In genomic region chr12:84847480-84847879, GRCm38 (mm10) we compare ENCODE assay signal across 10 mouse cellular contexts. TPM values are rescaled to one million over a fixed set of nuclear protein-coding genes. Genes with fewer than 3 reads are reported as not detected.
DNase-seq lines count a peak whose midpoint lies in the region; ATAC-seq and TF ChIP-seq lines count a peak whose summit lies in the region.
"Had no signal": no experiment of that assay in that cellular context is flagged by ENCODE, and none has a peak within 500 bp of the region (broad histone marks: within the 10 kb centered on the region; RNA-seq: fewer than 3 reads in every experiment).

No protein-coding gene starts in this region.

- no peak overlapping the region for H3K4me3 ChIP-seq in heart, embryonic 10.5 days
- peak overlapping the region; percentile 5 for H3K4me3 ChIP-seq in myocyte
- no peak overlapping the region for H3K4me3 ChIP-seq in forebrain, embryonic 14.5 days (ENCODE audit: low read depth, low read length)
- H3K4me3 ChIP-seq in hindbrain, postnatal 0 days (ENCODE audit: low read length) = no peak overlapping the region
- H3K4me3 ChIP-seq: forebrain, embryonic 12.5 days had no signal

- H3K4me1 ChIP-seq in heart, embryonic 10.5 days = peaks cover 34% of the 10 kb centered on the region
- no peaks in the 10 kb centered on the region for H3K4me1 ChIP-seq in forebrain, embryonic 14.5 days (ENCODE audit: control insufficient read depth, insufficient read depth, low read length)
- H3K4me1 ChIP-seq in hindbrain, postnatal 0 days (ENCODE audit: insufficient read depth, low read length) = no peaks in the 10 kb centered on the region
- H3K4me1 ChIP-seq: forebrain, embryonic 12.5 days had no signal

- no peaks in the 10 kb centered on the region for H3K9me3 ChIP-seq in heart, embryonic 10.5 days
- H3K9me3 ChIP-seq in forebrain, embryonic 14.5 days (replicated peaks; ENCODE audit: control insufficient read depth, low read length) = no peaks in the 10 kb centered on the region
- no peaks in the 10 kb centered on the region for H3K9me3 ChIP-seq in hindbrain, postnatal 0 days (ENCODE audit: low read length)
- H3K9me3 ChIP-seq: forebrain, embryonic 12.5 days had no signal

- H3K36me3 ChIP-seq in heart, embryonic 10.5 days = no peaks in the 10 kb centered on the region
- H3K36me3 ChIP-seq in myocyte (ENCODE audit: control insufficient read depth, insufficient read depth) = no peaks in the 10 kb centered on the region
- H3K36me3 ChIP-seq in forebrain, embryonic 14.5 days (ENCODE audit: control insufficient read depth, insufficient read depth, low read length) = no peaks in the 10 kb centered on the region
- H3K36me3 ChIP-seq in hindbrain, postnatal 0 days (ENCODE audit: insufficient read depth, low read length) = no peaks in the 10 kb centered on the region
- H3K36me3 ChIP-seq: forebrain, embryonic 12.5 days had no signal

- no peak for TF ChIP-seq CTCF in hindbrain, postnatal 0 days (IDR thresholded peaks at IDR 0.05; ENCODE audit: low read depth)

- TF ChIP-seq POLR2A in myocyte (IDR thresholded peaks at IDR 0.05; ENCODE audit: insufficient read length, low read depth) = no peak

- peak overlapping the region; percentile 70 for H3K27ac ChIP-seq in heart, embryonic 10.5 days
- no peak overlapping the region for H3K27ac ChIP-seq in forebrain, embryonic 14.5 days (ENCODE audit: low read depth, low read length)
- H3K27ac ChIP-seq in hindbrain, postnatal 0 days = no peak overlapping the region
- H3K27ac ChIP-seq: forebrain, embryonic 12.5 days had no signal

- WGBS in heart, embryonic 10.5 days = 56% methylated on average over 7 of the region's 7 CpGs
- WGBS in forebrain, embryonic 14.5 days = 72% methylated on average over 7 of the region's 7 CpGs
- 68% methylated on average over 7 of the region's 7 CpGs for WGBS in hindbrain, postnatal 0 days

- peak; percentile 40 for ATAC-seq in common myeloid progenitor, adult 5-6 weeks (replicated peaks; ENCODE audit: low read depth, poor library complexity, severe bottlenecking)
- no peak for ATAC-seq in forebrain, embryonic 14.5 days
- no peak for ATAC-seq in hindbrain, postnatal 0 days
- ATAC-seq: liver, postnatal 0 days had no signal

- H3K27me3 ChIP-seq in heart, embryonic 10.5 days (ENCODE audit: insufficient read depth, poor library complexity, severe bottlenecking) = peaks cover 48% of the 10 kb centered on the region; the same call in 1 of the 2 replicates
- no peaks in the 10 kb centered on the region for H3K27me3 ChIP-seq in myocyte (ENCODE audit: control insufficient read depth, insufficient read depth, insufficient read length)
- H3K27me3 ChIP-seq in forebrain, embryonic 14.5 days (replicated peaks; ENCODE audit: control insufficient read depth, insufficient read depth, low read length) = no peaks in the 10 kb centered on the region
- H3K27me3 ChIP-seq in hindbrain, postnatal 0 days (ENCODE audit: insufficient read depth, low read length) = no peaks in the 10 kb centered on the region
- H3K27me3 ChIP-seq: forebrain, embryonic 12.5 days had no signal

- H3K9ac ChIP-seq in forebrain, embryonic 14.5 days (ENCODE audit: low read length) = no peak overlapping the region
- no peak overlapping the region for H3K9ac ChIP-seq in hindbrain, postnatal 0 days (replicated peaks; ENCODE audit: low read length)
- H3K9ac ChIP-seq: forebrain, embryonic 12.5 days; liver, postnatal 0 days had no signal

- no peak overlapping the region for H3ac ChIP-seq in myocyte (ENCODE audit: control insufficient read depth, insufficient read length)

- H3K4me2 ChIP-seq in myocyte (ENCODE audit: low read depth) = peak overlapping the region; percentile 86
- H3K4me2 ChIP-seq in forebrain, embryonic 14.5 days (ENCODE audit: low read length) = no peak overlapping the region
- H3K4me2 ChIP-seq in hindbrain, postnatal 0 days (ENCODE audit: low read depth, low read length) = no peak overlapping the region
- H3K4me2 ChIP-seq: forebrain, embryonic 12.5 days had no signal

- no peak for DNase-seq in heart, embryonic 10.5 days (ENCODE audit: low spot score)
- no peak for DNase-seq in heart, adult 11 months
- peak; percentile 10 for DNase-seq in kidney, adult 18-20 months
- no peak for DNase-seq in cerebellum, postnatal 10 days
- DNase-seq in forebrain, embryonic 14.5 days (ENCODE audit: low spot score) = no peak
- no peak for DNase-seq in hindbrain, postnatal 0 days (ENCODE audit: low spot score)
- DNase-seq: liver, postnatal 0 days had no signal

- H3K79me2 ChIP-seq in myocyte (ENCODE audit: control insufficient read depth, insufficient read depth) = no peaks in the 10 kb centered on the region

TF ChIP-seq in myocyte, 11 proteins besides CTCF, POLR2A, EP300 and RAD21:
- no peak for TF ChIP-seq MAX (IDR thresholded peaks at IDR 0.05; ENCODE audit: low read depth)
- no peak for TF ChIP-seq TCF12 (IDR thresholded peaks at IDR 0.05; ENCODE audit: insufficient read depth, poor library complexity, severe bottlenecking)
- TF ChIP-seq E2F4 (IDR thresholded peaks at IDR 0.05; ENCODE audit: insufficient read depth) = no peak
- TF ChIP-seq POLR2AphosphoS2 (IDR thresholded peaks at IDR 0.05; ENCODE audit: insufficient read length, low read depth) = no peak
- TF ChIP-seq CEBPB (IDR thresholded peaks at IDR 0.05; ENCODE audit: insufficient read depth, poor library complexity, severe bottlenecking) = peak; percentile 47; the same call in 1 of the 2 replicates
- TF ChIP-seq REST (IDR thresholded peaks at IDR 0.05; ENCODE audit: insufficient read depth, insufficient read length) = peak; percentile 52
- no peak for TF ChIP-seq MYOD1 (IDR thresholded peaks at IDR 0.05; ENCODE audit: control insufficient read depth in 1 of 3, insufficient read length in 2 of 3, low read depth in 2 of 3)

RNA-seq across cellular contexts. Expression of gene Ltbp2, which starts 28.9 kb away (rescaled TPM):
- 0.23 and 0.26 TPM in 2 replicates for polyA plus RNA-seq in heart, embryonic 10.5 days (2016; fragmentation: Nextera tagmentation; extraction: Ambion mirVana)
- total RNA-seq in common myeloid progenitor, adult 5-6 weeks (2017) = not detected in 2 replicates
- polyA plus RNA-seq in myocyte (2012; fragmentation: generic; extraction: Trizol) = 19.7 TPM
- polyA plus RNA-seq in forebrain, embryonic 14.5 days (2014; fragmentation: Nextera tagmentation; extraction: Ambion mirVana) = 0.04 TPM in 1 of 2 replicates, not detected in the other
- total RNA-seq in hindbrain, postnatal 0 days (2014; rRNA removed) = 0.43 and 2.9 TPM in 2 replicates
- 0.08 and 0.21 TPM in 2 replicates for polyA plus RNA-seq in hindbrain, postnatal 0 days (2015; fragmentation: Nextera tagmentation; extraction: Ambion mirVana)

Comparison
In these comparisons a context has a peak if more than half of its experiments do, and no peak if none do; other contexts are left out.
1. RNA of gene Ltbp2, which starts 28.9 kb away (polyA plus RNA-seq): 19.7 TPM in myocyte (single experiment); 0.23 to 0.26 TPM in heart, embryonic 10.5 days, 0.08 to 0.21 TPM in hindbrain, postnatal 0 days and 0.04 TPM in forebrain, embryonic 14.5 days; every median in the first group is over 10 times any median in the second.